Mouse (Mus musculus) liver, embryonic 14.5 days (tissue): ENCODE data around the gene Zap70. TPM values are rescaled to one million over a fixed set of nuclear protein-coding genes. Genes with fewer than 3 reads are reported as not detected.

ENCODE experiments used
- ATAC-seq: fragments of 200-750 bp; cut with Nextera tagmentation; 2 replicates; pipeline ENCODE4 v1.8.0; 2017; ENCODE audit warnings: moderate number of reproducible peaks, mild to moderate bottlenecking, moderate library complexity; ENCODE audit not compliant: insufficient read depth
- DNase-seq, 3 experiments: peaks; one replicate each; pipeline ENCODE4 v3.0.0-alpha.2; 2012 to 2013; ENCODE audit warnings: low read depth in 3 of 3, low spot score in 3 of 3
- H3K27ac ChIP-seq: fragments of 300-500 bp; sonication (generic); 2 replicates; pipeline ENCODE4 v1.5.1; 2014; ENCODE audit warnings: moderate library complexity, mild to moderate bottlenecking, control low read depth, inconsistent platforms
- H3K27me3 ChIP-seq: fragments of 300-500 bp; sonication (generic); 2 replicates; pipeline ENCODE4 v1.6.1; 2014; ENCODE audit warnings: mild to moderate bottlenecking, low read length, moderate library complexity; ENCODE audit not compliant: control insufficient read depth, insufficient read depth
- H3K36me3 ChIP-seq: fragments of 300-500 bp; sonication (generic); replicated peaks from 2 replicates; pipeline ENCODE4 v1.6.1; 2014; ENCODE audit warnings: low read depth; ENCODE audit not compliant: control insufficient read depth, insufficient read depth
- H3K4me1 ChIP-seq, 2 experiments: fragments of 200-500 bp in 1 of 2; fragments of 300-500 bp in 1 of 2; sonication (generic) in 1 of 2; replicated peaks; 2 replicates each; pipeline ENCODE4 v1.6.1; 2012 to 2014; ENCODE audit warnings: antibody characterized with exemption in 1 of 2, inconsistent platforms in 1 of 2, low read length in 1 of 2; ENCODE audit not compliant: control insufficient read depth in 2 of 2, insufficient read depth in 2 of 2
- H3K4me2 ChIP-seq: fragments of 300-500 bp; sonication (generic); 2 replicates; pipeline ENCODE4 v1.6.1; 2014; ENCODE audit warnings: low read depth, mild to moderate bottlenecking, control low read depth, moderate library complexity
- H3K4me3 ChIP-seq, 2 experiments: fragments of 200-500 bp in 1 of 2; fragments of 300-500 bp in 1 of 2; sonication (generic) in 1 of 2; 2 replicates each; pipeline ENCODE4 v1.5.1; 2012 to 2014; ENCODE audit warnings: low read depth in 2 of 2, low read length in 2 of 2, mild to moderate bottlenecking in 2 of 2, control low read depth in 1 of 2, inconsistent platforms in 1 of 2, moderate library complexity in 1 of 2; ENCODE audit not compliant: insufficient read depth in 1 of 2
- H3K9ac ChIP-seq: fragments of 300-500 bp; sonication (generic); replicated peaks from 2 replicates; pipeline ENCODE4 v1.6.1; 2014; ENCODE audit warnings: mild to moderate bottlenecking, control low read depth, moderate library complexity
- H3K9me3 ChIP-seq: fragments of 300-500 bp; sonication (generic); 2 replicates; pipeline ENCODE4 v1.6.1; 2016; ENCODE audit warnings: low read length, mixed read lengths; ENCODE audit not compliant: control insufficient read depth
- CTCF ChIP-seq: IDR thresholded peaks from 2 replicates; pipeline ENCODE4 v1.5.1; 2016; ENCODE audit warnings: antibody characterized with exemption, low read depth, control low read depth
- EP300 ChIP-seq: IDR thresholded peaks from 2 replicates; pipeline ENCODE4 v1.6.1; 2016; ENCODE audit warnings: antibody characterized with exemption, low read depth
- WGBS: fragments of 180-500 bp; shearing (Covaris S2); extraction: QIAGEN DNeasy Blood & Tissue Kit; methylation state at CpG from one replicate; pipeline ENCODE4 v1.1.7; 2014; ENCODE audit not compliant: insufficient replicate concordance; 5-methylcytosine and 5-hydroxymethylcytosine counted together
- polyA plus RNA-seq, 2 experiments: library from polyadenylated mRNA; depleted of rRNA in 1 of 2; stranded (reverse) in 1 of 2; unstranded in 1 of 2; fragments of >200 nt; fragmentation: Nextera tagmentation in 1 of 2; extraction: Ambion mirVana in 1 of 2; gene quantifications; 2 replicates each; pipeline versions ENCODE4 v1.2.1 to v1.2.3; 2012 to 2014

The Zap70 gene
- polyA plus RNA-seq, 2 experiments: 0.06 TPM; not detected in 1

GRCm38 (mm10) chr1:36800379-36801011, 38.9 kb downstream of the Zap70 start:
- Histone ChIP-seq H3K9ac (no peak overlapping the region), H3K4me1 (no peaks in the 10 kb centered on the region), H3K36me3 (peaks cover 89% of the 10 kb centered on the region), H3K27me3 (no peaks in the 10 kb centered on the region), H3K4me3 (no peak overlapping the region), H3K4me2 (no peak overlapping the region), H3K9me3 (no peaks in the 10 kb centered on the region), H3K27ac (no peak overlapping the region)
- TF ChIP-seq CTCF: no peak
- TF ChIP-seq EP300: no peak
- 74% methylated on average over 3 of the region's 3 CpGs for WGBS
- ATAC-seq (no peak), DNase-seq (no peak)

- no peaks in the 10 kb centered on the region for H3K9me3 ChIP-seq
- H3K27ac ChIP-seq: no peak overlapping the region
- H3K36me3 ChIP-seq: peaks cover 87% of the 10 kb centered on the region
- no peaks in the 10 kb centered on the region for H3K4me1 ChIP-seq
- no peak for TF ChIP-seq CTCF
- H3K27me3 ChIP-seq: no peaks in the 10 kb centered on the region
- no peak overlapping the region for H3K9ac ChIP-seq
- H3K4me2 ChIP-seq: no peak overlapping the region
- H3K4me3 ChIP-seq: no peak overlapping the region
- WGBS: 78% methylated on average over 9 of the region's 9 CpGs
- ATAC-seq: no peak
- DNase-seq: no peak
Observed at GRCm38 (mm10) chr1:36804259-36804658, 42.7 kb downstream of the Zap70 start.

GRCm38 (mm10) chr1:36804833-36805232, 43.2 kb downstream of the Zap70 start:
- no peak for ATAC-seq
- Histone ChIP-seq H3K27me3 (no peaks in the 10 kb centered on the region), H3K9me3 (no peaks in the 10 kb centered on the region), H3K4me3 (no peak overlapping the region), H3K4me1 (no peaks in the 10 kb centered on the region), H3K4me2 (no peak overlapping the region), H3K9ac (no peak overlapping the region), H3K36me3 (peaks cover 87% of the 10 kb centered on the region), H3K27ac (no peak overlapping the region)
- DNase-seq: no peak
- WGBS: 95% methylated on average over 4 of the region's 4 CpGs
- TF ChIP-seq EP300: no peak
- TF ChIP-seq CTCF: no peak

- no peak overlapping the region for H3K27ac ChIP-seq
- H3K9ac ChIP-seq: no peak overlapping the region
- no peaks in the 10 kb centered on the region for H3K27me3 ChIP-seq
- H3K36me3 ChIP-seq: peaks cover 92% of the 10 kb centered on the region
- TF ChIP-seq EP300 (no peak), CTCF (no peak)
- DNase-seq (no peak), ATAC-seq (no peak)
- H3K4me1 ChIP-seq: no peaks in the 10 kb centered on the region
- WGBS: 91% methylated on average over 7 of the region's 7 CpGs
- no peak overlapping the region for H3K4me3 ChIP-seq
- H3K4me2 ChIP-seq: no peak overlapping the region
- no peaks in the 10 kb centered on the region for H3K9me3 ChIP-seq
Observed at GRCm38 (mm10) chr1:36806181-36806905, 44.7 kb downstream of the Zap70 start.

GRCm38 (mm10) chr1:36807086-36807485, 45.5 kb downstream of the Zap70 start:
- Histone ChIP-seq H3K9ac (no peak overlapping the region), H3K36me3 (peaks cover 92% of the 10 kb centered on the region), H3K4me1 (no peaks in the 10 kb centered on the region), H3K9me3 (no peaks in the 10 kb centered on the region), H3K4me3 (no peak overlapping the region), H3K27ac (no peak overlapping the region), H3K27me3 (no peaks in the 10 kb centered on the region), H3K4me2 (no peak overlapping the region)
- TF ChIP-seq EP300 (no peak), CTCF (no peak)
- ATAC-seq: no peak
- 68% methylated on average over 1 of the region's 1 CpGs for WGBS
- no peak for DNase-seq
